8 mouse cellular contexts compared by ENCODE assay signal in genomic region chr7:116033371-116034241, GRCm38 (mm10). TPM values are rescaled to one million over a fixed set of nuclear protein-coding genes. Genes with fewer than 3 reads are reported as not detected.
DNase-seq lines count a peak whose midpoint lies in the region; ATAC-seq and TF ChIP-seq lines count a peak whose summit lies in the region.

No protein-coding gene starts in this region.

- peak; percentile 32 for DNase-seq in CD4-positive, CD25-positive, alpha-beta regulatory T cell, adult 2 months (ENCODE audit: low read depth, low spot score)
- DNase-seq in adrenal gland, postnatal 14 days, result peak; percentile 79
- peak; percentile 78 for DNase-seq in forebrain, embryonic 10.5 days (ENCODE audit: extremely low spot score, low spot score)
- peak; percentile 59 for DNase-seq in lung, adult 2 months
- peak; percentile 62 for DNase-seq in retina, embryonic 14.5 days (ENCODE audit: low spot score)
- DNase-seq in yolk sac, embryonic 10.5 days (ENCODE audit: low spot score), result peak; percentile 57

- TF ChIP-seq POLR2A in lung, adult 2 months (IDR thresholded peaks at IDR 0.05; ENCODE audit: borderline replicate concordance, extremely low read depth, low read depth, low read length), result no peak

- no peaks in the 10 kb centered on the region for H3K36me3 ChIP-seq in forebrain, embryonic 10.5 days (replicated peaks)
- H3K36me3 ChIP-seq in heart, embryonic 14.5 days (ENCODE audit: control insufficient read depth, insufficient read depth, low read length), result no peaks in the 10 kb centered on the region
- H3K36me3 ChIP-seq in kidney, embryonic 15.5 days, result no peaks in the 10 kb centered on the region

- ATAC-seq in heart, embryonic 14.5 days (ENCODE audit: insufficient number of reproducible peaks, insufficient read depth, low FRiP score, low read depth), result peak; percentile 41
- peak; percentile 65 for ATAC-seq in kidney, embryonic 15.5 days (replicated peaks; ENCODE audit: low FRiP score)

- H3K4me1 ChIP-seq in forebrain, embryonic 10.5 days, result peaks cover 78% of the 10 kb centered on the region
- H3K4me1 ChIP-seq in heart, embryonic 14.5 days (ENCODE audit: control insufficient read depth in 2 of 2, insufficient read depth in 2 of 2, low read length in 2 of 2), result peaks cover 11 to 12% of the 10 kb centered on the region in 2 experiments
- peaks cover 51% of the 10 kb centered on the region for H3K4me1 ChIP-seq in kidney, embryonic 15.5 days
- H3K4me1 ChIP-seq in lung, adult 2 months (ENCODE audit: control insufficient read depth, insufficient read depth, low read length), result peaks cover 6% of the 10 kb centered on the region; the same call in 1 of the 2 replicates

- peak overlapping the region; percentile 86 for H3K4me2 ChIP-seq in heart, embryonic 14.5 days (ENCODE audit: low read length)
- peak overlapping the region; percentile 98 for H3K4me2 ChIP-seq in kidney, embryonic 15.5 days

- H3K27ac ChIP-seq in forebrain, embryonic 10.5 days, result peak overlapping the region; percentile 100
- peak overlapping the region; percentile 75 to 99 for H3K27ac ChIP-seq in heart, embryonic 14.5 days (replicated peaks in 1 of 2; ENCODE audit: control insufficient read depth in 1 of 2, insufficient read depth in 1 of 2, low read depth in 2 of 2, low read length in 2 of 2)
- H3K27ac ChIP-seq in kidney, embryonic 15.5 days, result peak overlapping the region; percentile 74

- TF ChIP-seq CTCF in lung, adult 2 months (IDR thresholded peaks at IDR 0.05; ENCODE audit: insufficient read depth, low read length), result no peak

- peak overlapping the region; percentile 72 for H3K4me3 ChIP-seq in forebrain, embryonic 10.5 days
- peak overlapping the region; percentile 65 to 67 for H3K4me3 ChIP-seq in heart, embryonic 14.5 days (ENCODE audit: control insufficient read depth in 1 of 2, insufficient read depth in 1 of 2, low read depth in 1 of 2, low read length in 2 of 2)
- H3K4me3 ChIP-seq in kidney, embryonic 15.5 days (replicated peaks), result peak overlapping the region; percentile 60
- peak overlapping the region; percentile 9 for H3K4me3 ChIP-seq in lung, adult 2 months (replicated peaks; ENCODE audit: extremely low read depth, low read depth, low read length)

- no peaks in the 10 kb centered on the region for H3K9me3 ChIP-seq in forebrain, embryonic 10.5 days
- H3K9me3 ChIP-seq in heart, embryonic 14.5 days (ENCODE audit: control insufficient read depth, low read length), result no peaks in the 10 kb centered on the region
- H3K9me3 ChIP-seq in kidney, embryonic 15.5 days (replicated peaks), result no peaks in the 10 kb centered on the region

- peak overlapping the region; percentile 83 for H3K9ac ChIP-seq in heart, embryonic 14.5 days (ENCODE audit: low read length)
- peak overlapping the region; percentile 48 for H3K9ac ChIP-seq in kidney, embryonic 15.5 days

- WGBS in forebrain, embryonic 10.5 days, result under 1% methylated on average over 53 of the region's 54 CpGs
- WGBS in heart, embryonic 14.5 days, result under 1% methylated on average over 53 of the region's 54 CpGs
- under 1% methylated on average over 54 of the region's 54 CpGs for WGBS in kidney, embryonic 15.5 days
- 2% methylated on average over 52 of the region's 54 CpGs for WGBS in lung, adult 2 months

- peaks cover 45% of the 10 kb centered on the region for H3K27me3 ChIP-seq in forebrain, embryonic 10.5 days (ENCODE audit: poor library complexity, severe bottlenecking)
- peaks cover 15% of the 10 kb centered on the region for H3K27me3 ChIP-seq in heart, embryonic 14.5 days (ENCODE audit: control insufficient read depth, insufficient read depth, low read length)
- peaks cover 75% of the 10 kb centered on the region for H3K27me3 ChIP-seq in kidney, embryonic 15.5 days

RNA-seq across cellular contexts. Expression of gene Sox6, which starts 5.0 kb away (rescaled TPM):
- total RNA-seq in adrenal gland, postnatal 14 days (2021), result 36.3 and 48.7 TPM in 2 replicates
- polyA plus RNA-seq in forebrain, embryonic 10.5 days (2016; fragmentation: Nextera tagmentation; extraction: Ambion mirVana), result 71.1 and 77.3 TPM in 2 replicates
- polyA plus RNA-seq in heart, embryonic 14.5 days (2014; fragmentation: Nextera tagmentation; extraction: Ambion mirVana), result 36.8 and 39.1 TPM in 2 replicates
- polyA plus RNA-seq in kidney, embryonic 15.5 days (2015; fragmentation: Nextera tagmentation; extraction: Ambion mirVana), result 20.2 and 23.0 TPM in 2 replicates
- polyA plus RNA-seq in lung, adult 2 months (2012; rRNA removed), result 3.3 and 3.9 TPM in 2 replicates

RNA-seq across cellular contexts. Expression of gene 1110004F10Rik, which starts 5.6 kb away (rescaled TPM):
- total RNA-seq in adrenal gland, postnatal 14 days (2021), result 102 and 103 TPM in 2 replicates
- polyA plus RNA-seq in forebrain, embryonic 10.5 days (2016; fragmentation: Nextera tagmentation; extraction: Ambion mirVana), result 360 and 361 TPM in 2 replicates
- polyA plus RNA-seq in heart, embryonic 14.5 days (2014; fragmentation: Nextera tagmentation; extraction: Ambion mirVana), result 168 and 176 TPM in 2 replicates
- polyA plus RNA-seq in kidney, embryonic 15.5 days (2015; fragmentation: Nextera tagmentation; extraction: Ambion mirVana), result 263 and 276 TPM in 2 replicates
- polyA plus RNA-seq in lung, adult 2 months (2012; rRNA removed), result 32.7 and 50.4 TPM in 2 replicates

RNA-seq across cellular contexts. Expression of gene Gm4353, which starts 50.8 kb away (rescaled TPM):
- total RNA-seq in adrenal gland, postnatal 14 days (2021), result 4.2 and 5.1 TPM in 2 replicates
- 1.0 TPM in 2 replicates for polyA plus RNA-seq in forebrain, embryonic 10.5 days (2016; fragmentation: Nextera tagmentation; extraction: Ambion mirVana)
- 0.27 and 0.40 TPM in 2 replicates for polyA plus RNA-seq in heart, embryonic 14.5 days (2014; fragmentation: Nextera tagmentation; extraction: Ambion mirVana)
- polyA plus RNA-seq in kidney, embryonic 15.5 days (2015; fragmentation: Nextera tagmentation; extraction: Ambion mirVana), result 0.35 and 0.79 TPM in 2 replicates
- polyA plus RNA-seq in lung, adult 2 months (2012; rRNA removed), result 0.16 and 0.33 TPM in 2 replicates

Comparison
In these comparisons a context has a peak if more than half of its experiments do, and no peak if none do; other contexts are left out.
1. Peak in every context shown above with its lines: DNase-seq, ATAC-seq, H3K4me3 ChIP-seq and H3K27ac ChIP-seq.
2. H3K4me3 ChIP-seq: peak in every context shown above with its lines; median percentile 72 in forebrain, embryonic 10.5 days; 66 in heart, embryonic 14.5 days; 60 in kidney, embryonic 15.5 days; 9 in lung, adult 2 months.